Comparison of ENCODE assay signal across 9 mouse cellular contexts in genomic region chr2:22621828-22622731, GRCm38 (mm10). TPM values are rescaled to one million over a fixed set of nuclear protein-coding genes. Genes with fewer than 3 reads are reported as not detected.
DNase-seq lines count a peak whose midpoint lies in the region; ATAC-seq and TF ChIP-seq lines count a peak whose summit lies in the region.
"Had no signal": no experiment of that assay in that cellular context is flagged by ENCODE, and none has a peak within 500 bp of the region (broad histone marks: within the 10 kb centered on the region; RNA-seq: fewer than 3 reads in every experiment).

Gene Gad2, plus strand, starts transcription at chr2:22622205.

- peaks cover 46% of the 10 kb centered on the region for H3K4me1 ChIP-seq in forebrain, embryonic 12.5 days
- peaks cover 19% of the 10 kb centered on the region for H3K4me1 ChIP-seq in intestine, embryonic 15.5 days (replicated peaks)
- peaks cover 22% of the 10 kb centered on the region for H3K4me1 ChIP-seq in limb, embryonic 13.5 days
- H3K4me1 ChIP-seq in olfactory bulb, adult 2 months (ENCODE audit: control insufficient read depth, insufficient read depth, low read length), result peaks cover 22% of the 10 kb centered on the region

- TF ChIP-seq POLR2A in olfactory bulb, adult 2 months (IDR thresholded peaks at IDR 0.05; ENCODE audit: insufficient read depth, low read depth, low read length), result peak; percentile 31

- H3K27ac ChIP-seq in forebrain, embryonic 12.5 days, result peak within 1 kb of the TSS; percentile 95
- H3K27ac ChIP-seq in intestine, embryonic 15.5 days, result no peak within 1 kb of the TSS
- H3K27ac ChIP-seq in limb, embryonic 13.5 days, result no peak within 1 kb of the TSS
- H3K27ac ChIP-seq in olfactory bulb, adult 2 months (ENCODE audit: insufficient read depth, low read depth, low read length), result peak within 1 kb of the TSS; percentile 96

- H3K36me3 ChIP-seq in forebrain, embryonic 12.5 days (replicated peaks), result no peaks in the 10 kb centered on the region
- no peaks in the 10 kb centered on the region for H3K36me3 ChIP-seq in intestine, embryonic 15.5 days
- no peaks in the 10 kb centered on the region for H3K36me3 ChIP-seq in limb, embryonic 13.5 days

- peak within 1 kb of the TSS; percentile 79 for H3K4me2 ChIP-seq in forebrain, embryonic 12.5 days
- peak within 1 kb of the TSS; percentile 61 for H3K4me2 ChIP-seq in intestine, embryonic 15.5 days (replicated peaks)
- H3K4me2 ChIP-seq in limb, embryonic 13.5 days (replicated peaks), result peak within 1 kb of the TSS; percentile 68

- no peaks in the 10 kb centered on the region for H3K9me3 ChIP-seq in forebrain, embryonic 12.5 days
- no peaks in the 10 kb centered on the region for H3K9me3 ChIP-seq in intestine, embryonic 15.5 days
- no peaks in the 10 kb centered on the region for H3K9me3 ChIP-seq in limb, embryonic 13.5 days

- peaks cover 84% of the 10 kb centered on the region for H3K27me3 ChIP-seq in forebrain, embryonic 12.5 days
- H3K27me3 ChIP-seq in intestine, embryonic 15.5 days (replicated peaks), result peaks cover 74% of the 10 kb centered on the region
- H3K27me3 ChIP-seq in limb, embryonic 13.5 days, result peaks cover 98% of the 10 kb centered on the region

- peak within 1 kb of the TSS; percentile 53 for H3K4me3 ChIP-seq in forebrain, embryonic 12.5 days (replicated peaks)
- peak within 1 kb of the TSS; percentile 28 for H3K4me3 ChIP-seq in intestine, embryonic 15.5 days (replicated peaks)
- peak within 1 kb of the TSS; percentile 40 for H3K4me3 ChIP-seq in limb, embryonic 13.5 days
- H3K4me3 ChIP-seq in olfactory bulb, adult 2 months (ENCODE audit: insufficient read depth, low read depth, low read length), result peak within 1 kb of the TSS; percentile 57

- no peak for TF ChIP-seq CTCF in olfactory bulb, adult 2 months (IDR thresholded peaks at IDR 0.05; ENCODE audit: insufficient read depth, low read depth, low read length)

- WGBS in forebrain, embryonic 12.5 days, result under 1% methylated on average over 55 of the region's 55 CpGs
- under 1% methylated on average over 55 of the region's 55 CpGs for WGBS in intestine, embryonic 15.5 days
- under 1% methylated on average over 55 of the region's 55 CpGs for WGBS in limb, embryonic 13.5 days
- WGBS in olfactory bulb, adult 2 months, result under 1% methylated on average over 55 of the region's 55 CpGs

- peak; percentile 71 for ATAC-seq in forebrain, embryonic 12.5 days (ENCODE audit: low FRiP score)
- ATAC-seq in intestine, embryonic 15.5 days, result peak; percentile 75; the same call in 1 of the 2 replicates
- ATAC-seq in limb, embryonic 13.5 days (ENCODE audit: low FRiP score, low read depth), result peak; percentile 66; the same call in 1 of the 2 replicates

- DNase-seq in layer of hippocampus, adult 8-10 months (ENCODE audit: low spot score in 2 of 2), result no peak
- DNase-seq in layer of hippocampus, adult 11-12 months (ENCODE audit: low spot score), result no peak
- DNase-seq in adrenal gland, postnatal 14 days, result peak; percentile 59
- no peak for DNase-seq in urinary bladder, postnatal 25 days (ENCODE audit: low spot score)

- H3K9ac ChIP-seq in forebrain, embryonic 12.5 days, result peak within 1 kb of the TSS; percentile 71
- no peak within 1 kb of the TSS for H3K9ac ChIP-seq in intestine, embryonic 15.5 days
- H3K9ac ChIP-seq in limb, embryonic 13.5 days, result no peak within 1 kb of the TSS

RNA-seq across cellular contexts. Expression of gene Gad2, which starts in this region (rescaled TPM):
- 10 to 100 TPM; 71.6 to 92.9 (median 83.0) TPM for total RNA-seq in layer of hippocampus, adult 8-10 months (2022)
- 0.08 TPM in 1 of 2 replicates, not detected in the other for total RNA-seq in adrenal gland, postnatal 14 days (2021)
- 73.0 and 80.6 TPM in 2 replicates for polyA plus RNA-seq in forebrain, embryonic 12.5 days (2016; fragmentation: Nextera tagmentation; extraction: Ambion mirVana)
- polyA plus RNA-seq in intestine, embryonic 15.5 days (2015; fragmentation: Nextera tagmentation; extraction: Ambion mirVana), result 0.04 and 0.30 TPM in 2 replicates
- polyA plus RNA-seq in limb, embryonic 13.5 days (2015; fragmentation: Nextera tagmentation; extraction: Ambion mirVana), result 0.14 and 0.76 TPM in 2 replicates
- 106 and 189 TPM in 2 replicates for polyA plus RNA-seq in olfactory bulb, adult 2 months (2012; ENCODE audit: insufficient read depth, insufficient read length, low replicate concordance, missing spikeins)
- total RNA-seq: adrenal gland, adult 18-20 months had no signal

Comparison
In these comparisons a context has a peak if more than half of its experiments do, and no peak if none do; other contexts are left out.
1. RNA of gene Gad2 (total RNA-seq): 71.6 to 92.9 TPM in layer of hippocampus, adult 8-10 months; 0.08 TPM in adrenal gland, postnatal 14 days; every median in the first group is over 10 times any median in the second.
2. RNA of gene Gad2 (polyA plus RNA-seq): 106 to 189 TPM in olfactory bulb, adult 2 months and 73.0 to 80.6 TPM in forebrain, embryonic 12.5 days; 0.14 to 0.76 TPM in limb, embryonic 13.5 days and 0.04 to 0.30 TPM in intestine, embryonic 15.5 days; every median in the first group is over 10 times any median in the second.
3. Peak in DNase-seq in adrenal gland, postnatal 14 days; RNA of the gene not detected or under 1 TPM.
4. Peak in ATAC-seq, H3K4me3 ChIP-seq and H3K4me2 ChIP-seq in intestine, embryonic 15.5 days; RNA of the gene not detected or under 1 TPM.
5. Peak in ATAC-seq, H3K4me3 ChIP-seq and H3K4me2 ChIP-seq in limb, embryonic 13.5 days; RNA of the gene not detected or under 1 TPM.
6. H3K27ac ChIP-seq: peak in forebrain, embryonic 12.5 days (single experiment) and olfactory bulb, adult 2 months (single experiment); none in intestine, embryonic 15.5 days (single experiment) and limb, embryonic 13.5 days (single experiment).
7. Peak in every context shown above with its lines, with median percentiles within 50 percentile points of each other: ATAC-seq, H3K4me2 ChIP-seq and H3K4me3 ChIP-seq.